Mouse (Mus musculus): ENCODE measurements around the gene Rab30.

Rab30 gene

GRCm38 (mm10) chr7:92870161-92870560, 128.8 kb downstream of the Rab30 start:
- ChIA-PET CTCF (no interaction called here), POLR2A (interaction anchor here in 3 of 4 experiments (0.6 to 1.9 kb wide), 10 partner anchors 14 to 1119 kb away, joined by 3 to 7 read pairs (median 3); partner anchors contain the start of genes Pcf11 (in 1 of the 3) and Rab30 (in 1 of the 3))

GRCm38 (mm10) chr7:92871596-92871995, 130.2 kb downstream of the Rab30 start:
- POLR2A ChIA-PET: interaction anchor here in 2 of 4 experiments (1.0 to 2.0 kb wide), 2 partner anchors 202 to 207 kb away, joined by 3 to 4 read pairs; partner anchors contain the start of gene Pcf11 (in 1 of the 2)
- CTCF ChIA-PET: interaction anchor here in 1 of 4 experiments (0.6 kb wide), 1 partner anchor 163 kb away, joined by 5 read pairs; no protein-coding TSS in a partner anchor

GRCm38 (mm10) chr7:92874116-92874675, 132.8 kb downstream of the Rab30 start, which contains the start of the genes Ddias and Prcp:
TSS of gene Ddias (minus strand) at chr7:92874247.
TSS of gene Prcp (plus strand) at chr7:92874470.
- CTCF ChIA-PET: interaction anchor here in 2 of 4 experiments (1.0 to 1.4 kb wide), 5 partner anchors 20 to 323 kb away, joined by 3 to 8 read pairs (median 4); no protein-coding TSS in a partner anchor
- POLR2A ChIA-PET: interaction anchor here (0.5 to 5.3 kb wide), 56 partner anchors 8 to 329 kb away, joined by 3 to 86 read pairs (median 8); partner anchors contain the start of genes Fam181b (in 3 of the 4), Ccdc90b (in 2 of the 4), Pcf11 (in 2 of the 4) and Rab30 (in 2 of the 4)

GRCm38 (mm10) chr7:92874761-92875408, 133.5 kb downstream of the Rab30 start:
- ChIA-PET CTCF (interaction anchor here in 3 of 4 experiments (0.6 to 1.4 kb wide), 15 partner anchors 8 to 324 kb away, joined by 3 to 9 read pairs (median 4); no protein-coding TSS in a partner anchor), POLR2A (interaction anchor here (0.6 to 5.3 kb wide), 125 partner anchors 8 to 695 kb away, joined by 3 to 86 read pairs (median 5); partner anchors contain the start of genes Ccdc90b (in 3 of the 4), Fam181b (in 3 of the 4), Pcf11 (in 3 of the 4) and Rab30 (in 3 of the 4))

- ChIA-PET CTCF (interaction anchor here in 2 of 4 experiments (0.5 to 0.7 kb wide), 2 partner anchors 42 to 351 kb away, joined by 3 to 4 read pairs; no protein-coding TSS in a partner anchor), POLR2A (interaction anchor here in 3 of 4 experiments (0.5 to 5.3 kb wide), 24 partner anchors 8 to 607 kb away, joined by 3 to 67 read pairs (median 4); partner anchors contain the start of genes Pcf11 (in 2 of the 3) and Ccdc90b (in 1 of the 3))
Measured at GRCm38 (mm10) chr7:92876066-92876465, 134.7 kb downstream of the Rab30 start.

- CTCF ChIA-PET: interaction anchor here in 2 of 4 experiments (0.5 to 0.7 kb wide), 2 partner anchors 43 to 350 kb away, joined by 3 to 4 read pairs; no protein-coding TSS in a partner anchor
- POLR2A ChIA-PET: interaction anchor here in 3 of 4 experiments (0.6 to 5.3 kb wide), 19 partner anchors 7 to 316 kb away, joined by 3 to 67 read pairs (median 4); partner anchors contain the start of genes Pcf11 (in 2 of the 3) and Ccdc90b (in 1 of the 3)
Measured at GRCm38 (mm10) chr7:92876538-92876937, 135.1 kb downstream of the Rab30 start.

- POLR2A ChIA-PET: interaction anchor here in 3 of 4 experiments (0.5 to 1.5 kb wide), 5 partner anchors 9 to 183 kb away, joined by 3 to 7 read pairs (median 3); no protein-coding TSS in a partner anchor
- CTCF ChIA-PET: interaction anchor here in 1 of 4 experiments (0.9 kb wide), 1 partner anchor 25 kb away, joined by 3 read pairs; no protein-coding TSS in a partner anchor
Measured at GRCm38 (mm10) chr7:92878575-92879285, 137.3 kb downstream of the Rab30 start.

- ChIA-PET CTCF (interaction anchor here in 1 of 4 experiments (1.0 kb wide), 1 partner anchor 9 kb away, joined by 6 read pairs; no protein-coding TSS in a partner anchor), POLR2A (interaction anchor here in 3 of 4 experiments (0.6 to 3.1 kb wide), 10 partner anchors 8 to 193 kb away, joined by 3 to 38 read pairs (median 3); partner anchors contain the start of genes Prcp (in 2 of the 3), Ddias (in 1 of the 3) and Rab30 (in 1 of the 3))
Measured at GRCm38 (mm10) chr7:92883850-92884716, 142.7 kb downstream of the Rab30 start.

- ChIA-PET POLR2A (interaction anchor here in 3 of 4 experiments (0.6 to 3.1 kb wide), 9 partner anchors 9 to 194 kb away, joined by 3 to 38 read pairs (median 3); partner anchors contain the start of genes Prcp (in 2 of the 3), Ddias (in 1 of the 3) and Rab30 (in 1 of the 3)), CTCF (interaction anchor here in 1 of 4 experiments (1.0 kb wide), 1 partner anchor 10 kb away, joined by 6 read pairs; no protein-coding TSS in a partner anchor)
Measured at GRCm38 (mm10) chr7:92884998-92885660, 143.7 kb downstream of the Rab30 start.

- POLR2A ChIA-PET: interaction anchor here in 3 of 4 experiments (0.7 to 5.7 kb wide), 5 partner anchors 10 to 12 kb away, joined by 3 to 67 read pairs (median 11); partner anchors contain the start of genes Ddias (in 3 of the 3) and Prcp (in 3 of the 3)
- CTCF ChIA-PET: interaction anchor here in 1 of 4 experiments (1.2 kb wide), 1 partner anchor 17 kb away, joined by 5 read pairs; no protein-coding TSS in a partner anchor
Measured at GRCm38 (mm10) chr7:92886801-92887200, 145.4 kb downstream of the Rab30 start.

GRCm38 (mm10) chr7:92887230-92887629, 145.8 kb downstream of the Rab30 start:
- CTCF ChIA-PET: interaction anchor here in 2 of 4 experiments (1.1 to 1.2 kb wide), 2 partner anchors 16 kb away, joined by 3 to 5 read pairs; no protein-coding TSS in a partner anchor
- POLR2A ChIA-PET: interaction anchor here in 3 of 4 experiments (0.7 to 5.7 kb wide), 6 partner anchors 9 to 13 kb away, joined by 3 to 67 read pairs (median 8); partner anchors contain the start of genes Ddias (in 3 of the 3) and Prcp (in 3 of the 3)

GRCm38 (mm10) chr7:92890211-92890610, 148.8 kb downstream of the Rab30 start:
- ChIA-PET POLR2A (interaction anchor here in 2 of 4 experiments (0.5 to 5.7 kb wide), 5 partner anchors 10 to 1203 kb away, joined by 3 to 67 read pairs (median 3); partner anchors contain the start of genes Ddias (in 2 of the 2), Prcp (in 2 of the 2) and Rab30 (in 1 of the 2)), CTCF (interaction anchor here in 1 of 4 experiments (1.1 kb wide), 1 partner anchor 15 kb away, joined by 3 read pairs; no protein-coding TSS in a partner anchor)

GRCm38 (mm10) chr7:92890618-92891230, 149.3 kb downstream of the Rab30 start:
- ChIA-PET CTCF (interaction anchor here in 1 of 4 experiments (1.1 kb wide), 1 partner anchor 16 kb away, joined by 3 read pairs; no protein-coding TSS in a partner anchor), POLR2A (interaction anchor here in 2 of 4 experiments (0.5 to 5.7 kb wide), 4 partner anchors 13 to 1203 kb away, joined by 3 to 67 read pairs (median 4); partner anchors contain the start of genes Ddias (in 1 of the 2), Prcp (in 1 of the 2) and Rab30 (in 1 of the 2))

- ChIA-PET CTCF (interaction anchor here in 3 of 4 experiments (0.6 to 2.1 kb wide), 6 partner anchors 10 to 314 kb away, joined by 3 to 8 read pairs (median 4); no protein-coding TSS in a partner anchor), POLR2A (interaction anchor here in 3 of 4 experiments (0.9 to 3.1 kb wide), 6 partner anchors 10 to 225 kb away, joined by 3 to 29 read pairs (median 7); partner anchors contain the start of genes Ddias (in 2 of the 3) and Prcp (in 2 of the 3))
Measured at GRCm38 (mm10) chr7:92893478-92893877, 152.1 kb downstream of the Rab30 start.
